Mouse (Mus musculus) hindbrain, embryonic 11.5 days (tissue): Measurements from ENCODE around the gene Mast4. TPM values are rescaled to one million over a fixed set of nuclear protein-coding genes. Genes with fewer than 3 reads are reported as not detected.
"Not testable (repeated sequence)": the region's sequence is repeated elsewhere in the genome, so short reads cannot be mapped to it uniquely, and the experiment has no call there.

Experiments used
- ATAC-seq: fragments of 200-750 bp; cut with Nextera tagmentation; 2 replicates; pipeline ENCODE4 v1.8.0; 2017; ENCODE audit warnings: mild to moderate bottlenecking, moderate TSS enrichment, moderate library complexity; ENCODE audit not compliant: low FRiP score
- DNase-seq: peaks from one replicate; pipeline ENCODE4 v3.0.0-alpha.2; 2015; ENCODE audit warnings: low spot score
- H3K27ac ChIP-seq: fragments of 300-500 bp; sonication (generic); 2 replicates; pipeline ENCODE4 v1.5.1; 2014; ENCODE audit warnings: mild to moderate bottlenecking, low read depth, low read length
- H3K27me3 ChIP-seq: fragments of 300-500 bp; sonication (generic); 2 replicates; pipeline ENCODE4 v1.6.1; 2014; ENCODE audit warnings: mild to moderate bottlenecking, low read length, moderate library complexity, mixed read lengths; ENCODE audit not compliant: control insufficient read depth, insufficient read depth
- H3K36me3 ChIP-seq: fragments of 300-500 bp; sonication (generic); 2 replicates; pipeline ENCODE4 v1.6.1; 2014; ENCODE audit warnings: mild to moderate bottlenecking, low read length, moderate library complexity, mixed read lengths; ENCODE audit not compliant: control insufficient read depth, insufficient read depth
- H3K4me1 ChIP-seq: fragments of 300-500 bp; sonication (generic); replicated peaks from 2 replicates; pipeline ENCODE4 v1.6.1; 2014; ENCODE audit warnings: low read length, mixed read lengths; ENCODE audit not compliant: control insufficient read depth, insufficient read depth
- H3K4me2 ChIP-seq: fragments of 300-500 bp; sonication (generic); replicated peaks from 2 replicates; pipeline ENCODE4 v1.6.1; 2014; ENCODE audit warnings: mild to moderate bottlenecking, low read depth, low read length
- H3K4me3 ChIP-seq: fragments of 300-500 bp; sonication (generic); 2 replicates; pipeline ENCODE4 v1.5.1; 2014; ENCODE audit warnings: low read depth, low read length
- H3K9ac ChIP-seq: fragments of 300-500 bp; sonication (generic); 2 replicates; pipeline ENCODE4 v1.6.1; 2014; ENCODE audit warnings: low read depth, low read length
- H3K9me3 ChIP-seq: fragments of 300-500 bp; sonication (generic); 2 replicates; pipeline ENCODE4 v1.6.1; 2016; ENCODE audit warnings: low read length; ENCODE audit not compliant: control insufficient read depth
- WGBS: fragments of 180-500 bp; shearing (Covaris S2); extraction: QIAGEN DNeasy Blood & Tissue Kit; methylation state at CpG from one replicate; pipeline ENCODE4 v1.1.7; 2014; 5-methylcytosine and 5-hydroxymethylcytosine counted together
- polyA plus RNA-seq: library from polyadenylated mRNA; unstranded; fragments of >200 nt; fragmentation: Nextera tagmentation; extraction: Ambion mirVana; gene quantifications from 2 replicates; pipeline ENCODE4 v1.2.1, GENCODE M21; 2014

The Mast4 gene
- 19.3 and 26.9 TPM in 2 replicates for polyA plus RNA-seq

GRCm38 (mm10) chr13:103334392-103334686 lies at the start of gene Mast4:
Gene Mast4, minus strand, starts transcription at chr13:103334497.
- DNase-seq = peak; percentile 89
- Histone ChIP-seq H3K36me3 (no peaks in the 10 kb centered on the region), H3K9me3 (no peaks in the 10 kb centered on the region), H3K4me1 (peaks cover 7% of the 10 kb centered on the region; the same call in 1 of the 2 replicates), H3K27ac (0 out of 2 replicates have a peak within 1 kb of the TSS, but pooled peaks have one; percentile 51), H3K4me2 (peak within 1 kb of the TSS; percentile 90), H3K27me3 (peaks cover 20% of the 10 kb centered on the region), H3K4me3 (peak within 1 kb of the TSS; percentile 72), H3K9ac (peak within 1 kb of the TSS; percentile 67)
- ATAC-seq = peak; percentile 95
- under 1% methylated on average over 44 of the region's 44 CpGs for WGBS

- DNase-seq (no peak), ATAC-seq (no peak)
- no peak overlapping the region for H3K4me2 ChIP-seq
- H3K4me1 ChIP-seq = no peaks in the 10 kb centered on the region
- WGBS = 30% methylated on average over 1 of the region's 1 CpGs
- H3K27me3 ChIP-seq = no peaks in the 10 kb centered on the region
- no peaks in the 10 kb centered on the region for H3K36me3 ChIP-seq
- H3K27ac ChIP-seq = no peak overlapping the region
- no peaks in the 10 kb centered on the region for H3K9me3 ChIP-seq
- no peak overlapping the region for H3K9ac ChIP-seq
- no peak overlapping the region for H3K4me3 ChIP-seq
These were observed 40.2 kb upstream of the Mast4 start for GRCm38 (mm10) chr13:103374495-103374894.

GRCm38 (mm10) chr13:103369194-103369593 lies 34.9 kb upstream of the Mast4 start:
- Histone ChIP-seq H3K36me3 (no peaks in the 10 kb centered on the region), H3K9me3 (no peaks in the 10 kb centered on the region), H3K9ac (no peak overlapping the region), H3K4me2 (no peak overlapping the region), H3K27ac (no peak overlapping the region), H3K4me3 (no peak overlapping the region), H3K4me1 (no peaks in the 10 kb centered on the region), H3K27me3 (no peaks in the 10 kb centered on the region)
- ATAC-seq (no peak), DNase-seq (no peak)
- WGBS = 83% methylated on average over 7 of the region's 7 CpGs

- H3K27me3 ChIP-seq = no peaks in the 10 kb centered on the region
- ATAC-seq (no peak), DNase-seq (no peak)
- H3K36me3 ChIP-seq = no peaks in the 10 kb centered on the region
- H3K4me2 ChIP-seq = no peak overlapping the region
- no peak overlapping the region for H3K4me3 ChIP-seq
- no peaks in the 10 kb centered on the region for H3K4me1 ChIP-seq
- H3K9ac ChIP-seq = no peak overlapping the region
- no peaks in the 10 kb centered on the region for H3K9me3 ChIP-seq
- WGBS = 87% methylated on average over 10 of the region's 10 CpGs
- no peak overlapping the region for H3K27ac ChIP-seq
These were observed 28.9 kb upstream of the Mast4 start for GRCm38 (mm10) chr13:103363181-103363580.

- H3K27ac ChIP-seq, H3K27me3 ChIP-seq, H3K9ac ChIP-seq, H3K4me2 ChIP-seq, H3K4me3 ChIP-seq, ATAC-seq, H3K9me3 ChIP-seq, H3K4me1 ChIP-seq, H3K36me3 ChIP-seq, DNase-seq: not testable (repeated sequence)
- 96% methylated on average over 16 of the region's 16 CpGs for WGBS
These were observed 23.1 kb upstream of the Mast4 start for GRCm38 (mm10) chr13:103357415-103357814.

- H3K36me3 ChIP-seq, DNase-seq, H3K9ac ChIP-seq, H3K27me3 ChIP-seq, H3K4me2 ChIP-seq, H3K9me3 ChIP-seq, H3K4me3 ChIP-seq, ATAC-seq, H3K4me1 ChIP-seq, H3K27ac ChIP-seq: not testable (repeated sequence)
- 94% methylated on average over 4 of the region's 6 CpGs for WGBS
These were observed 22.6 kb upstream of the Mast4 start for GRCm38 (mm10) chr13:103356909-103357308.

- Histone ChIP-seq H3K9me3 (no peaks in the 10 kb centered on the region), H3K4me3 (no peak overlapping the region), H3K27ac (no peak overlapping the region), H3K27me3 (no peaks in the 10 kb centered on the region), H3K4me1 (no peaks in the 10 kb centered on the region), H3K4me2 (no peak overlapping the region), H3K36me3 (no peaks in the 10 kb centered on the region), H3K9ac (no peak overlapping the region)
- 56% methylated on average over 3 of the region's 3 CpGs for WGBS
- no peak for DNase-seq
- no peak for ATAC-seq
These were observed 20.4 kb upstream of the Mast4 start for GRCm38 (mm10) chr13:103354737-103355136.

GRCm38 (mm10) chr13:103344749-103345148 lies 10.5 kb upstream of the Mast4 start:
- no peak overlapping the region for H3K9ac ChIP-seq
- WGBS = 95% methylated on average over 8 of the region's 8 CpGs
- no peak overlapping the region for H3K4me2 ChIP-seq
- H3K27ac ChIP-seq = no peak overlapping the region
- no peaks in the 10 kb centered on the region for H3K27me3 ChIP-seq
- no peak overlapping the region for H3K4me3 ChIP-seq
- no peaks in the 10 kb centered on the region for H3K9me3 ChIP-seq
- no peaks in the 10 kb centered on the region for H3K36me3 ChIP-seq
- ATAC-seq (no peak), DNase-seq (no peak)
- H3K4me1 ChIP-seq = no peaks in the 10 kb centered on the region

GRCm38 (mm10) chr13:103344006-103344720 lies 9.9 kb upstream of the Mast4 start:
- H3K27ac ChIP-seq = no peak overlapping the region
- no peaks in the 10 kb centered on the region for H3K4me1 ChIP-seq
- H3K9ac ChIP-seq = no peak overlapping the region
- H3K4me3 ChIP-seq = no peak overlapping the region
- H3K27me3 ChIP-seq = no peaks in the 10 kb centered on the region
- no peaks in the 10 kb centered on the region for H3K9me3 ChIP-seq
- no peak for DNase-seq
- WGBS = 88% methylated on average over 8 of the region's 8 CpGs
- ATAC-seq = no peak
- no peak overlapping the region for H3K4me2 ChIP-seq
- no peaks in the 10 kb centered on the region for H3K36me3 ChIP-seq
